Mouse (Mus musculus) embryonic facial prominence, embryonic 15.5 days (tissue): ENCODE measurements around the gene H2al1c. TPM values are rescaled to one million over a fixed set of nuclear protein-coding genes. Genes with fewer than 3 reads are reported as not detected.
"Not testable (repeated sequence)": the region's sequence is repeated elsewhere in the genome, so short reads cannot be mapped to it uniquely, and the experiment has no call there.

Experiments used
- ATAC-seq: fragments of 200-750 bp; cut with Nextera tagmentation; 2 replicates; pipeline ENCODE4 v1.8.0; 2017; ENCODE audit warnings: low read depth, moderate TSS enrichment; ENCODE audit not compliant: insufficient number of reproducible peaks, low FRiP score, low TSS enrichment
- H3K27ac ChIP-seq: fragments of 300-500 bp; sonication (generic); replicated peaks from 2 replicates; pipeline ENCODE4 v1.5.1; 2015; ENCODE audit warnings: mild to moderate bottlenecking, inconsistent platforms
- H3K27me3 ChIP-seq: fragments of 300-500 bp; sonication (generic); 2 replicates; pipeline ENCODE4 v1.6.1; 2015; ENCODE audit warnings: inconsistent platforms
- H3K36me3 ChIP-seq: fragments of 300-500 bp; sonication (generic); 2 replicates; pipeline ENCODE4 v1.6.1; 2015; ENCODE audit warnings: mild to moderate bottlenecking, inconsistent platforms
- H3K4me1 ChIP-seq: fragments of 300-500 bp; sonication (generic); 2 replicates; pipeline ENCODE4 v1.6.1; 2015; ENCODE audit warnings: inconsistent platforms
- H3K4me2 ChIP-seq: fragments of 300-500 bp; sonication (generic); replicated peaks from 2 replicates; pipeline ENCODE4 v1.6.1; 2015; ENCODE audit warnings: mild to moderate bottlenecking, inconsistent platforms
- H3K4me3 ChIP-seq: fragments of 300-500 bp; sonication (generic); replicated peaks from 2 replicates; pipeline ENCODE4 v1.5.1; 2015; ENCODE audit warnings: mild to moderate bottlenecking, inconsistent platforms
- H3K9ac ChIP-seq: fragments of 300-500 bp; sonication (generic); 2 replicates; pipeline ENCODE4 v1.6.1; 2015; ENCODE audit warnings: inconsistent platforms
- H3K9me3 ChIP-seq: fragments of 300-500 bp; sonication (generic); replicated peaks from 2 replicates; pipeline ENCODE4 v1.6.1; 2016; ENCODE audit warnings: inconsistent platforms
- WGBS: fragments of 180-500 bp; shearing (Covaris S2); methylation state at CpG from one replicate; pipeline ENCODE4 v1.1.7; 2015; 5-methylcytosine and 5-hydroxymethylcytosine counted together
- polyA plus RNA-seq: library from polyadenylated mRNA; unstranded; fragments of >200 nt; fragmentation: Nextera tagmentation; extraction: Ambion mirVana; gene quantifications from 2 replicates; pipeline ENCODE4 v1.2.1, GENCODE M21; 2015

H2al1c gene
- polyA plus RNA-seq, 1 experiment from 2014 or later: not detected

DNA sequence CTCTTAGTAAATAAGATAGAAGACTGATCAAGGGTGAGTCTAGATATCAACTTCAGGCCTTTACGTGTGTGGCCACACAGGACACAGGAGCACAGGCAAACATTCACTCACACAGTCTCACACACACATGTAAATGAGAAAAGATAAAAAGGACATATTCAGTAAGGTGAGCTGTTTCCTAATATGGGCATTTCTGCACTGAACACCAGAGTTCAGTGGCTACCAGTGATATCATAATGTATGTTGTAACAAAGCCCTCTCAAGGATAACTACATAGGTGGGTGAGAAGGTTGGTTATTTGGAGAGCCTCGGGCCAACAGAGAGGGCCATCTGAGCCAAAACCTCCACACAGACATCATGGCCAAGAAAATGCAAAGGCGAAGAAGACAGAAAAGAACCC, 6.2 kb downstream of the H2al1c start, which contains the start of gene H2al1e:
TSS of gene H2al1e (plus strand) at position 301 of the 400 bp plus-strand sequence.
- not testable (repeated sequence) for ATAC-seq

DNA sequence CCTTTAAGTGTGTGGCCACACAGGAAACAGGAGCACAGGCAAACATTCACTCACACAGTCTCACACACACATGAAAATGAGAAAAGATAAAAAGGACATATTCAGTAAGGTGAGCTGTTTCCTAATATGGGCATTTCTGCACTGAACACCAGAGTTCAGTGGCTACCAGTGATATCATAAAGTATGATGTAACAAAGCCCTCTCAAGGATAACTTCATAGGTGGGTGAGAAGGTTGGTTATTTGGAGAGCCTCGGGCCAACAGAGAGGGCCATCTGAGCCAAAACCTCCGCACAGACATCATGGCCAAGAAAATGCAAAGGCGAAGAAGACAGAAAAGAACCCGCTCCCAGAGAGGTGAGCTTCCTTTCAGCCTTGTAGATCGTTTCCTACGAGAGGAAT, 9.4 kb downstream of the H2al1c start, which contains the start of gene H2al1f:
TSS of gene H2al1f (plus strand) at position 301 of the 400 bp plus-strand sequence.
- H3K36me3 ChIP-seq, H3K27ac ChIP-seq, ATAC-seq, H3K4me3 ChIP-seq, H3K27me3 ChIP-seq, H3K4me1 ChIP-seq, H3K9ac ChIP-seq, H3K9me3 ChIP-seq, H3K4me2 ChIP-seq: not testable (repeated sequence)
- no CpG with 5 or more reads among the region's 6 CpGs for WGBS

More for the DNA sequence above, 6.2 kb downstream of the H2al1c start, which contains the start of gene H2al1e:
- H3K27me3 ChIP-seq, H3K4me3 ChIP-seq, H3K4me2 ChIP-seq, H3K36me3 ChIP-seq, H3K27ac ChIP-seq, H3K4me1 ChIP-seq, H3K9ac ChIP-seq, H3K9me3 ChIP-seq: not testable (repeated sequence)
- whole genome bisulfite sequencing: no CpG with 5 or more reads among the region's 3 CpGs

DNA sequence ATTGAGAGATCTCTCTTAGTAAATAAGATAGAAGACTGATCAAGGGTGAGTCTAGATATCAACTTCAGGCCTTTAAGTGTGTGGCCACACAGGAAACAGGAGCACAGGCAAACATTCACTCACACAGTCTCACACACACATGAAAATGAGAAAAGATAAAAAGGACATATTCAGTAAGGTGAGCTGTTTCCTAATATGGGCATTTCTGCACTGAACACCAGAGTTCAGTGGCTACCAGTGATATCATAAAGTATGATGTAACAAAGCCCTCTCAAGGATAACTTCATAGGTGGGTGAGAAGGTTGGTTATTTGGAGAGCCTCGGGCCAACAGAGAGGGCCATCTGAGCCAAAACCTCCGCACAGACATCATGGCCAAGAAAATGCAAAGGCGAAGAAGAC, 12.5 kb downstream of the H2al1c start, which contains the start of gene H2al1g:
TSS of gene H2al1g (plus strand) at position 301 of the 400 bp plus-strand sequence.
- H3K4me1 ChIP-seq, H3K9me3 ChIP-seq, ATAC-seq, H3K36me3 ChIP-seq, H3K9ac ChIP-seq, H3K27ac ChIP-seq, H3K27me3 ChIP-seq, H3K4me3 ChIP-seq, H3K4me2 ChIP-seq: not testable (repeated sequence)
- no CpG with 5 or more reads among the region's 3 CpGs for WGBS

DNA sequence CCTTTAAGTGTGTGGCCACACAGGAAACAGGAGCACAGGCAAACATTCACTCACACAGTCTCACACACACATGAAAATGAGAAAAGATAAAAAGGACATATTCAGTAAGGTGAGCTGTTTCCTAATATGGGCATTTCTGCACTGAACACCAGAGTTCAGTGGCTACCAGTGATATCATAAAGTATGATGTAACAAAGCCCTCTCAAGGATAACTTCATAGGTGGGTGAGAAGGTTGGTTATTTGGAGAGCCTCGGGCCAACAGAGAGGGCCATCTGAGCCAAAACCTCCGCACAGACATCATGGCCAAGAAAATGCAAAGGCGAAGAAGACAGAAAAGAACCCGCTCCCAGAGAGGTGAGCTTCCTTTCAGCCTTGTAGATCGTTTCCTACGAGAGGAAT, 15.7 kb downstream of the H2al1c start, which contains the start of gene H2al1h:
TSS of gene H2al1h (plus strand) at position 301 of the 400 bp plus-strand sequence.
- not testable (repeated sequence) for ATAC-seq, H3K9ac ChIP-seq, H3K4me3 ChIP-seq, H3K27ac ChIP-seq, H3K9me3 ChIP-seq, H3K36me3 ChIP-seq, H3K4me2 ChIP-seq, H3K27me3 ChIP-seq, H3K4me1 ChIP-seq
- no CpG with 5 or more reads among the region's 6 CpGs for WGBS

DNA sequence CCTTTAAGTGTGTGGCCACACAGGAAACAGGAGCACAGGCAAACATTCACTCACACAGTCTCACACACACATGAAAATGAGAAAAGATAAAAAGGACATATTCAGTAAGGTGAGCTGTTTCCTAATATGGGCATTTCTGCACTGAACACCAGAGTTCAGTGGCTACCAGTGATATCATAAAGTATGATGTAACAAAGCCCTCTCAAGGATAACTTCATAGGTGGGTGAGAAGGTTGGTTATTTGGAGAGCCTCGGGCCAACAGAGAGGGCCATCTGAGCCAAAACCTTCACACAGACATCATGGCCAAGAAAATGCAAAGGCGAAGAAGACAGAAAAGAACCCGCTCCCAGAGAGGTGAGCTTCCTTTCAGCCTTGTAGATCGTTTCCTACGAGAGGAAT, 18.9 kb downstream of the H2al1c start, which contains the start of gene H2al1i:
TSS of gene H2al1i (plus strand) at position 301 of the 400 bp plus-strand sequence.
- WGBS: no CpG with 5 or more reads among the region's 5 CpGs

DNA sequence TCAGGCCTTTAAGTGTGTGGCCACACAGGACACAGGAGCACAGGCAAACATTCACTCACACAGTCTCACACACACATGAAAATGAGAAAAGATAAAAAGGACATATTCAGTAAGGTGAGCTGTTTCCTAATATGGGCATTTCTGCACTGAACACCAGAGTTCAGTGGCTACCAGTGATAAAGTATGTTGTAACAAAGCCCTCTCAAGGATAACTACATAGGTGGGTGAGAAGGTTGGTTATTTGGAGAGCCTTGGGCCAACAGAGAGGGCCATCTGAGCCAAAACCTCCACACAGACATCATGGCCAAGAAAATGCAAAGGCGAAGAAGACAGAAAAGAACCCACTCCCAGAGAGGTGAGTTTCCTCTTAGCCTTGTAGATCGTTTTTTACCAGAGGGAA, 22.1 kb downstream of the H2al1c start, which contains the start of gene H2al1j:
TSS of gene H2al1j (plus strand) at position 301 of the 400 bp plus-strand sequence.
- not testable (repeated sequence) for H3K27ac ChIP-seq, H3K36me3 ChIP-seq, ATAC-seq, H3K27me3 ChIP-seq, H3K4me2 ChIP-seq, H3K9ac ChIP-seq, H3K4me3 ChIP-seq, H3K4me1 ChIP-seq, H3K9me3 ChIP-seq
- WGBS: 87% methylated on average over 2 of the region's 2 CpGs

More for the DNA sequence above, 18.9 kb downstream of the H2al1c start, which contains the start of gene H2al1i:
- H3K27ac ChIP-seq, H3K27me3 ChIP-seq, H3K9ac ChIP-seq, H3K4me2 ChIP-seq, H3K9me3 ChIP-seq, H3K4me3 ChIP-seq, ATAC-seq, H3K4me1 ChIP-seq, H3K36me3 ChIP-seq: not testable (repeated sequence)

DNA sequence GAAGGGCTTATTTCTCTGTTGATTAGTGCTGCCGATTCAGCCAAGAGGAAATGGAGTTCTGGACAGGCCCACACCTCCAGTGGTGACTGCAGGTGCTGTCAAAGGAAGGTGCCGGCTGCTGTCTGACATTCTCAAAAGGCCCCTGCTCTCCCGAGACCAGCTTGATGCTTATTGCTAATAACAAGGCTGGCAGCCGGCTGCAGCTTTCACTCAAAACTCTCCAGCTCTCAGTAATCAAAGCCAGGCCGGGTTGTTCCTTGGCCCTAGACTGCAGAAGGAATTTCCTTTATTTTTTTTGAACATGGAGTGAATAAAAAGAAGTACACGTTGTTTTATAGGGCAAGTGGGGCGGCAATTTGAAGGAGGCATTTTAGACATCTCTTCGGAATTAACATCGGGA, 40.3 kb downstream of the H2al1c start:
- Histone ChIP-seq H3K36me3 (no peaks in the 10 kb centered on the region), H3K27me3 (peaks cover 5% of the 10 kb centered on the region; the same call in 1 of the 2 replicates), H3K4me3 (no peak overlapping the region), H3K9me3 (no peaks in the 10 kb centered on the region), H3K4me2 (0 out of 2 replicates have a peak overlapping the region, but pooled peaks have one; percentile 4), H3K4me1 (0 out of 2 replicates have a peak, but pooled peaks cover 4% of the 10 kb centered on the region), H3K27ac (no peak overlapping the region), H3K9ac (no peak overlapping the region)
- no peak for ATAC-seq
- WGBS: 42% methylated on average over 9 of the region's 9 CpGs

DNA sequence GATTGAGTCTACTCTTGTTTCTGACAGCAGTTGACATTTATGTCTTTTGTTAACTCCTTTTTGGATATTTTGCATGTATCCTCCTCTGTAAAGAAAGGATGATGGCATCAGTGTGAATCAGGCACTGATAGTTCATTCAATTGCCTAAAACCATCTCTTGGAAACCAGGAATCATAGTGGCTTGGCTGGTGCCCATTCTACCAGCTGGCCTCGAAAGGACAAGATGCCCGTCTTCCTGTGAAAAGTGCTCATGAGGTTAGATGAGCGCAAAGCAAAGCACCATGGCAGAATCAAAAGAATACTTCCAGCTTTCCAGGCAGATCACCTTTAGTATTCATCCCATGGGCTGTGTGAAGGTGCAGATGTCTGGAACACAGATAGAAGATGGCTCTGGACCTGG, 41.3 kb downstream of the H2al1c start:
- 82% methylated on average over 3 of the region's 3 CpGs for WGBS
- H3K9ac ChIP-seq: no peak overlapping the region
- 0 out of 2 replicates have a peak, but pooled peaks cover 4% of the 10 kb centered on the region for H3K4me1 ChIP-seq
- no peaks in the 10 kb centered on the region for H3K9me3 ChIP-seq
- no peaks in the 10 kb centered on the region for H3K36me3 ChIP-seq
- no peak for ATAC-seq
- no peak overlapping the region for H3K4me2 ChIP-seq
- peaks cover 2% of the 10 kb centered on the region; the same call in 1 of the 2 replicates for H3K27me3 ChIP-seq
- H3K27ac ChIP-seq: no peak overlapping the region
- no peak overlapping the region for H3K4me3 ChIP-seq

Other genes with a start within 250 kb of the H2al1c start
- gene H2al1a, start 6.4 kb upstream of the H2al1c start, polyA plus RNA-seq: not detected in 2 replicates
- gene H2al1b, start 3.2 kb upstream of the H2al1c start, polyA plus RNA-seq: not detected in 2 replicates
- not detected in 2 replicates for gene H2al1d, start 3.2 kb downstream of the H2al1c start, polyA plus RNA-seq
- gene H2al1e, start 6.3 kb downstream of the H2al1c start, polyA plus RNA-seq: not detected in 2 replicates
- gene H2al1f, start 9.5 kb downstream of the H2al1c start, polyA plus RNA-seq: not detected in 2 replicates
- not detected in 2 replicates for gene H2al1g, start 12.6 kb downstream of the H2al1c start, polyA plus RNA-seq
- gene H2al1h, start 15.8 kb downstream of the H2al1c start, polyA plus RNA-seq: not detected in 2 replicates
- not detected in 2 replicates for gene H2al1i, start 19.0 kb downstream of the H2al1c start, polyA plus RNA-seq
- not detected in 2 replicates for gene H2al1j, start 22.2 kb downstream of the H2al1c start, polyA plus RNA-seq